Mouse (Mus musculus) G1E-ER4 (cell line): ENCODE data around the gene Sco2. TPM values are rescaled to one million over a fixed set of nuclear protein-coding genes. Genes with fewer than 3 reads are reported as not detected.

Experiments
- GATA1 ChIP-seq: IDR thresholded peaks from one replicate; pipeline ENCODE4 v1.8.0; 2012; ENCODE audit warnings: low read length, inconsistent platforms
- polyA plus RNA-seq: library from polyadenylated mRNA; stranded (reverse); fragments of >175 nt; gene quantifications from 2 replicates; pipeline ENCODE4 v1.2.3, GENCODE M21; 2012

The Sco2 gene
- polyA plus RNA-seq, 1 experiment = 92.0 TPM

- TF ChIP-seq GATA1 = no peak
Measured at GRCm38 (mm10) chr15:89377362-89377761, 3.7 kb upstream of the Sco2 start.

GRCm38 (mm10) chr15:89376957-89377356 lies 3.3 kb upstream of the Sco2 start, which contains the start of gene Tymp:
Tymp (minus strand) TSS chr15:89377039.
- TF ChIP-seq GATA1 = no peak

DNA sequence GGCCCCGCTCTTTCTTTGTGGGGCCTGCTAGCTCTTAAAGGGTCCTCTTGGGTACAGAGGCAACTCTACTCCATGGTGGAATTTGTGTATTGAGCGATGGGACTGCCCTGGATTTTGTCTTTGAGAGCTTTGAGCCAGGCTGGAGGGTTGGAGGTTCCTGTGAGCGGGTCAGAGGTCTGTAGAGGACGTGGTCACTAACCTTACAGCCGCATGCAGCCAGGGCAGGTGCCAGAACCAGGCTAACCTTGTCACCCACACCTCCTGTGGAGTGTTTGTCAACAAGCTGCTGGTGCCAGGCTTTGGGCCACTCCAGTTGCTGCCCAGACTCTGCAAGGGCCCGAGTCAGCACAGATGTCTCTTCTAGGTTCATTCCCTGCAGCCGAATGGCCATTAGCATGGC lies 2.4 kb upstream of the Sco2 start:
- no peak for TF ChIP-seq GATA1

- TF ChIP-seq GATA1 = no peak
Measured at GRCm38 (mm10) chr15:89374801-89375534, 1.3 kb upstream of the Sco2 start.

GRCm38 (mm10) chr15:89374340-89374739 lies 694 bp upstream of the Sco2 start:
- TF ChIP-seq GATA1 = no peak

GRCm38 (mm10) chr15:89373027-89373761 lies 452 bp downstream of the Sco2 start:
- TF ChIP-seq GATA1 = no peak

GRCm38 (mm10) chr15:89372536-89372935 lies 1.1 kb downstream of the Sco2 start:
- TF ChIP-seq GATA1 = no peak

GRCm38 (mm10) chr15:89372068-89372467 lies 1.6 kb downstream of the Sco2 start:
- no peak for TF ChIP-seq GATA1

GRCm38 (mm10) chr15:89365141-89365551 lies 8.5 kb downstream of the Sco2 start:
- TF ChIP-seq GATA1 = no peak

GRCm38 (mm10) chr15:89363051-89363450 lies 10.6 kb downstream of the Sco2 start:
- no peak for TF ChIP-seq GATA1

DNA sequence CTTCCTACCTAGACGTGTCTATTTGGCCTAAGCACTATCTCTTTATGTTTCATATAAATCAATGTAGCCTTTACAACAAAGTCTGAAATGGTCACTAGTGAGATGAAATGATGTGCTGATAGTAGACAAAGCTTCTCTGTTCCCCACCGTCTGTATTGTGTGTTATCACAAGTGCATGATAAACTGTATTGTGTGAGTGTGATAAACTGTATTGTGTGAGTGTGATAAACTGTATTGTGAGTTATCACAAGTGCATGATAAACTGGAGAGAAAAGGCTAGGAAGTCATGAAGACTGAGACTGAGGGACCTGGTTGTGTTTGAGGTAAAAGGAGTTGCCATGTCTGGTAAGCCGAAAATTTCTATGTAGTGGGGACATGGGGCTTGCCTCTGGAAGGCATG lies 14.9 kb downstream of the Sco2 start:
- no peak for TF ChIP-seq GATA1

GRCm38 (mm10) chr15:89356372-89356771 lies 17.3 kb downstream of the Sco2 start:
- TF ChIP-seq GATA1 = no peak

- TF ChIP-seq GATA1 = no peak
Measured at GRCm38 (mm10) chr15:89355241-89356187, 18.1 kb downstream of the Sco2 start, which contains the start of the genes Lmf2 and Ncaph2. Lmf2 (minus strand) TSS chr15:89355659. Ncaph2 (plus strand) TSS chr15:89355719.

DNA sequence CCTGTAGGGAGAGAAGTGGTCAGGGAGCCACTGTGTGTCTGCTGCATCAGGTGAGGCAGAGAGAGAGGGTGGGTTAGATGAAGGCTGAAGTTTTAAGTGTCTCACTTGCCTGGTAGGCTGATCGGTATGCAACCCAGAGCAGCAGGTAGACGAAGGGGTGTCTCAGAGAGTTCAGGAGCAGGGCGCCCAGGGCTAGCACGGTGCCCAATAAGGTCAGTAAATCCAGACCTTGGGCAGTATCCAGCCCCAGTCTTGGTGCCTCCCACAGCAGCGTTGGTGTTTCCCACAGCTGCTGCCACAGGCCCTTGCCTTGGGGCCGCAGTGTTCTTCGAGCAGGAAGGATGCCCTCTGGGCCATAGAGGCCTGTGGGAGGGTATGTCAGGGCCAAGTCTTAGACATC lies 19.2 kb downstream of the Sco2 start:
- TF ChIP-seq GATA1 = no peak

DNA sequence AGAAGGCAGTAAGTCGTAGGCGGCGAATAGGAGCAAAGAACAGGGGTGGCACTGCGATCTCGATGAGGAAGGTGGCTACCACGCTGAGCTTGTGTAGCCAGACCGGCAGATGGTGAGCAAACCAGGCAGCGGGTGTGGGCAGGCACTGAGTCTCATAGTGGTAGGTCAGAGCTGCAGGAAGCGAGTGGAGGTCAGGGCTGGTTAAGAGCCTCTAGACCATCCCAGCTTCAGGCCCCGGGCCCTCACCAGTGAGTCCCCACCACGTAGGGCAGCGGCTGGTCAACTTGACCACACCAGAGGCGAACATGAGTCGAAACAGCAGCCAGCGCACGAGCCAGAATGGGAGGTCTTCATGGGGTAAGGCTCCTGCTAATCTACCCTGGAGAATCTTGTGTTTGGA lies 19.8 kb downstream of the Sco2 start:
- no peak for TF ChIP-seq GATA1

DNA sequence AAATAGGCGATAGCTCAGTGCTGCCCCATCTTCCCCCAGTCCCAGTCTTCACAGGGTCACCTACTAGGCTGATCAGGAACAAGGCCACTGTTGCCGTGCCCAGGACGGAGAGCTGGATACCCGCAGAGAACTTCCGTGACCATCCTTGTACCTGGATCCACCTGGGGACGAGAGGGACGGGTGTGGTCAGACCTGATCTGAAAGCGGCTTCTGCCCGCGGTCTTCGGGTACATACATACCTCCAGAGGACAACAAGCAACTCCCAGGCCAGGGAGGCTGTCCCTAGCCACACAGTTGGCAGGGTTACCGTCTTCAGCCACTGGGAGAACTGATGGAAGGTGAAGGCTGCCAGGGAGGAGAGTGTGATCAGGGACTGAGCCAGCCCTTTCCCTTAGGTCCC lies 20.9 kb downstream of the Sco2 start:
- no peak for TF ChIP-seq GATA1

DNA sequence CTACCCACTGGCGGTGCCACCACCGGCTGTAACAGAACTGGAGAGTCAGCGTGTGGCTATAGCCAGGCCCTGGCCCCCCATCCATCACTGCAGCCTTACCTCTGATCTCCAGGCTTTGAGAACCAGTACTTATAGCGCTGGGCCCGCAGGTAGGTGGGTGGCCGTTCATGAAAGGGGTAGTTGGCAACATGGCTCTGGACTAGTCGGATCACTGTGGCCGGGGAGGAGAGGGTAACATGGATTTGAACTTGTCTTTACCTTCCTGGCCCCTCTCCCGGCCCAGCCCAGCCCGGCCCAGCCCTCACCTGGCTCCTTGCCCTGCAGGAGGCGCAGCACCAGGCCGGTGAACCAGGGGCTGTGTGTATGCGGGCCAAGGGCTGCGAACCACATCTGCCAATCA lies 21.6 kb downstream of the Sco2 start:
- no peak for TF ChIP-seq GATA1
